Mouse (Mus musculus): ENCODE data around the gene Nwd1. TPM values are rescaled to one million over a fixed set of nuclear protein-coding genes. Genes with fewer than 3 reads are reported as not detected.
A peak's percentile ranks its signal among the peaks of the same experiment; 100 is the strongest.

Nwd1 gene
- polyA plus RNA-seq, 1 experiment from 2014 or later: 2.7 TPM

DNA sequence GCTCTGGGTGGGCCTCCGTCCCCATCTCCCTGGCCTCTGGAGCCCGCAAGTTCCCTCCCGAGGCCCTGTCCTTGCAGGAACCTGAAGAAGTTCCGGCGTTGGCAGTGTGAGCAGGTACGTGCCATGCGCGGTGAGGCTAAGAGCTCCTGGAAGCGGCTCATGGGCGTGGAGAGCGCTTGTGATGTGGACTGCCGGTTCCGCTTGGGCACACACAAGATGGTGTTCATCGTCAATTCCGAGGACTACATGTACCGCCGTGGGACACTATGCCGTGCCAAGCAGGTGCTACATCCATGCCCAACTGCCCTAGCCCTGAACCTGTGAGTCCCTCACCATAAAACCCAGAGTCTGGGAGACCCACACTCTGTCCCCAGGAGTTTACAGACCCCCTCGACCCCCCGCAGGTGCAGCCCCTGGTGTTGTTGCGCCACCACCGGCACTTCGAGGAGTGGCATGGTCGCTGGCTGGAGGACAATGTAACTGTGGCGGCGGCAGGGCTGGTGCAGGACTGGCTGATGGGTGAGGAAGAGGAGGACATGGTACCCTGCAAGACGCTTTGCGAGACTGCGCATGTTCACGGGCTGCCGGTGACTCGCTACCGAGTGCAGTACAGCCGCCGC lies 110.4 kb downstream of the Nwd1 start:
- H3K4me2 ChIP-seq (replicated peaks): no peak overlapping the region
- H3K4me3 ChIP-seq (replicated peaks; ENCODE audit: low read length): no peak overlapping the region
- DNase-seq (ENCODE audit: low spot score): no peak
- no peak for ATAC-seq (ENCODE audit: low FRiP score)
- no peak overlapping the region for H3K9ac ChIP-seq
- no peaks in the 10 kb centered on the region for H3K9me3 ChIP-seq (ENCODE audit: control insufficient read depth, low read length)
- H3K27ac ChIP-seq: no peak overlapping the region
- peaks cover 68% of the 10 kb centered on the region for H3K36me3 ChIP-seq (replicated peaks; ENCODE audit: control insufficient read depth, insufficient read depth)
- H3K27me3 ChIP-seq (ENCODE audit: control insufficient read depth, insufficient read depth, low read length): no peaks in the 10 kb centered on the region
- WGBS: 98% methylated on average over 35 of the region's 35 CpGs
- no peaks in the 10 kb centered on the region for H3K4me1 ChIP-seq (replicated peaks; ENCODE audit: control insufficient read depth, insufficient read depth, low read length)

DNA sequence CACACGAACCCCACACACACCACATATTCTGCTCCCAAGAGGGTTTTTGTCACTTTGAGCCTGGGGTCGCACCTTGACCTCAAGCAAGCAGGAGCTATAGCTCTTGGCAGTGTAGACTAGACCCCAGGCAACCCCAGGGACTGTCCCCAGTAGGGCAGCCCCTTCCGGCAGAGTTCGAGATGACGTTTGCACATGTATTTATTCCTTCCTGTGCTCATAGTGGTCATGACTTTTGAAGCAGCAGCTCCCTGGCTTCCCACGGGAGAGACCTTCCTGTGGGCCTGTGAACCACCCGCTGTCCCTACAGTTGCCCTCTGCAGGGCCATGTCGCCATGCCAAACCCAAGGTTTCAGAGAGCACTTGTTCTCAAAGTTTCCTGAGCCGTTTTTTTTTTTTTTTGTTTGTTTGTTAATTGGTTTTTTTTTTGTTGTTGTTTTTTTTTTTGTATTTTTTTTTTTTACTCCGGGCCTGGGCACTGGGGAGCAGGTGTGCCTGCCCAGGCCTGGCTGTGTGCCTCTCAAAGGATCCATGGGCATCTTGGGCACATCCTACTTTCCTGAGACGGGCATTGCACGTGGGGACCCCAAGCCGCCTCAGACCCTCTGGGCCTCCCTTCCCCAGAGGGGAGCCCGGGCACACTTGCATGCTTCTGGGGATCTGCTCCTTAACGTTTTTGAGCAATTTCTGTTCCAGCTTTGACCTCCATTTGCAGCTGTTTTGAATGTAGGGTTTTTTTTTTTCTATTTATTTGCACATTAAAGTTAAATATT lies 111.1 kb downstream of the Nwd1 start:
- Histone ChIP-seq H3K9me3 (ENCODE audit: control insufficient read depth, low read length) (no peaks in the 10 kb centered on the region), H3K27me3 (ENCODE audit: control insufficient read depth, insufficient read depth, low read length) (no peaks in the 10 kb centered on the region), H3K36me3 (replicated peaks; ENCODE audit: control insufficient read depth, insufficient read depth) (peaks cover 61% of the 10 kb centered on the region), H3K4me3 (replicated peaks; ENCODE audit: low read length) (no peak overlapping the region), H3K27ac (no peak overlapping the region), H3K4me1 (replicated peaks; ENCODE audit: control insufficient read depth, insufficient read depth, low read length) (no peaks in the 10 kb centered on the region), H3K9ac (no peak overlapping the region), H3K4me2 (replicated peaks) (no peak overlapping the region)
- ATAC-seq (ENCODE audit: low FRiP score) (no peak), DNase-seq (ENCODE audit: low spot score) (no peak)
- 93% methylated on average over 15 of the region's 15 CpGs for WGBS

DNA sequence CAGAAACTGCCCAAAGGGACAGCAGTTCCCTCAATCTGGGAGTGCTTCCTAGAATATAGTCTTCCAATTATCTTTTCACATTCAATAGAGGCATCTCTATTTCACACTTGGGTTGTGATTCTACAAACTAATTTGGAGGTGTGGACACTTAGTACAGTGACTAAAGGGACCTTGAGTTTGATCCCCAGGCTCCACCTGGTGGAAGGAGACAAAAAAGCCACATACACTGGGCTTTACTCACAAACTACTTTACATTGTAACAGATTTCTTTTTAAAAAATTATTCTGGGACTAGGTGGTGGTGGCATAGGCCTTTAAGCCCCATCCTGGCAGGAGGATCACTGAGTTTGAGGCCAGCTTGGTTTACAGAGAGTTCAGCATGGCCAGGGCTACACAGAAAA lies 111.8 kb downstream of the Nwd1 start:
- Histone ChIP-seq H3K27ac (no peak overlapping the region), H3K4me3 (replicated peaks; ENCODE audit: low read length) (no peak overlapping the region), H3K9me3 (ENCODE audit: control insufficient read depth, low read length) (no peaks in the 10 kb centered on the region), H3K36me3 (replicated peaks; ENCODE audit: control insufficient read depth, insufficient read depth) (peaks cover 54% of the 10 kb centered on the region), H3K9ac (no peak overlapping the region), H3K4me1 (replicated peaks; ENCODE audit: control insufficient read depth, insufficient read depth, low read length) (no peaks in the 10 kb centered on the region), H3K4me2 (replicated peaks) (no peak overlapping the region), H3K27me3 (ENCODE audit: control insufficient read depth, insufficient read depth, low read length) (no peaks in the 10 kb centered on the region)
- DNase-seq (ENCODE audit: low spot score) (no peak), ATAC-seq (ENCODE audit: low FRiP score) (no peak)

DNA sequence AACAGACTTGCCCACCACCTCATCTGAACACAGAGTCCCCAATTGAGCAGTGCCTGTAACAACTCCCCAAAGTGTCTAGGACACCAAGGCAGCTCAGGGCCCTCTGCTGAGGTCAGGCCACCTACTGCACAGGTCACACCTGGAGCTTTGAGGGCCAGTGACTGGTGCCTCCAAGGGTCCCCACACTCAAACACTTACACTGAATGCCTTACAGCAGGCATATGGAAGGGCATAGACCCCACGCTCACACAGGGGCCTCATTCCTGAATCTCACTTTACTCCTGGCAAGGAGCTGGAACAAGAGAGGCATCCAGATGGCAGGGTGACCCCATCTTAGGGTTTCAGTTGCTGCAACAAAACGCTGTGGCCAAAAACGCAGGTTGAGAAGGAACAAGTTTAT lies 113.7 kb downstream of the Nwd1 start:
- Histone ChIP-seq H3K4me1 (replicated peaks; ENCODE audit: control insufficient read depth, insufficient read depth, low read length) (no peaks in the 10 kb centered on the region), H3K4me2 (replicated peaks) (no peak overlapping the region), H3K27ac (no peak overlapping the region), H3K27me3 (ENCODE audit: control insufficient read depth, insufficient read depth, low read length) (no peaks in the 10 kb centered on the region), H3K9ac (no peak overlapping the region), H3K4me3 (replicated peaks; ENCODE audit: low read length) (no peak overlapping the region), H3K9me3 (ENCODE audit: control insufficient read depth, low read length) (no peaks in the 10 kb centered on the region), H3K36me3 (replicated peaks; ENCODE audit: control insufficient read depth, insufficient read depth) (peaks cover 39% of the 10 kb centered on the region)
- no peak for ATAC-seq (ENCODE audit: low FRiP score)
- DNase-seq (ENCODE audit: low spot score): no peak
- 91% methylated on average over 3 of the region's 3 CpGs for WGBS

DNA sequence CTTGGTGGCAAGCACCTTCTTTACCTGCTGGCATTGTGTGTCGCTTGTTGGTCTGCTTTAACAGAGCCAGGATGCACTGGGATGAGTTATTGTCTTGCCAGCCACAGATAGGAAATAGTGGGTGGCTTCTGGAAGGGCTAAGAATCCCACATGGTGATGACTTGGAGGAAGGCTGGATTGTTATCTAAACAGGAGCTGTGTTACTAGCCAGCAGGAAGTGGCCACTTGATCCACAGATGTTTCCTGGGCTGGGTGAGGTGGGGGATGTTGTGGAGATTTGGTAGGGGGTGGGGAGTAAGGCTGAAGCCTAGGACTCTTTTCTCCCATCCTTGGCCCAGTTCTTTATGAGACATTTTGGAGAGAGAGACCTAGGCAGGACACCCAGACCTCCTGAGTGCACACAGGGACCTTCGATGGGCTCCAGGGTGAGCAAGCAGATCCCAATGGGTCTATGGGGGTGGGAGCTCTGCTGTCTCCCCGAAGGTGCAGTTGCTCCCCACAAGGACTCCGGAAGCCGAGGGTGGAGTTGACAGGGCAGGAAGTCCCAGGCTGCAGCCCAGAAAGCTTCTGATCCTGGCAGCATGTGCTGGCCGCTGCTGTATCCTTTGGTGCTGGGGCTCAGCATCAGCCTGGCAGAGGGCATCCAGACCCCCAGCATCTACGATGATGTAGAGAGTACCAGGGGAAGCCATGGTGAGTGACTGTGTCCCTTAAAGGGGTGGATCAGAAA lies 115.0 kb downstream of the Nwd1 start, which contains the start of gene F2rl3:
Gene F2rl3 (plus strand): TSS at position 559 of the 730 bp plus-strand sequence.
- H3K27me3 ChIP-seq (ENCODE audit: control insufficient read depth, insufficient read depth, low read length): no peaks in the 10 kb centered on the region
- no peak within 1 kb of the TSS for H3K27ac ChIP-seq
- no peaks in the 10 kb centered on the region for H3K9me3 ChIP-seq (ENCODE audit: control insufficient read depth, low read length)
- 82% methylated on average over 7 of the region's 7 CpGs for WGBS
- peaks cover 26% of the 10 kb centered on the region for H3K36me3 ChIP-seq (replicated peaks; ENCODE audit: control insufficient read depth, insufficient read depth)
- no peak within 1 kb of the TSS for H3K4me2 ChIP-seq (replicated peaks)
- no peaks in the 10 kb centered on the region for H3K4me1 ChIP-seq (replicated peaks; ENCODE audit: control insufficient read depth, insufficient read depth, low read length)
- H3K9ac ChIP-seq: no peak within 1 kb of the TSS
- no peak for ATAC-seq (ENCODE audit: low FRiP score)
- no peak for DNase-seq (ENCODE audit: low spot score)
- no peak within 1 kb of the TSS for H3K4me3 ChIP-seq (replicated peaks; ENCODE audit: low read length)

DNA sequence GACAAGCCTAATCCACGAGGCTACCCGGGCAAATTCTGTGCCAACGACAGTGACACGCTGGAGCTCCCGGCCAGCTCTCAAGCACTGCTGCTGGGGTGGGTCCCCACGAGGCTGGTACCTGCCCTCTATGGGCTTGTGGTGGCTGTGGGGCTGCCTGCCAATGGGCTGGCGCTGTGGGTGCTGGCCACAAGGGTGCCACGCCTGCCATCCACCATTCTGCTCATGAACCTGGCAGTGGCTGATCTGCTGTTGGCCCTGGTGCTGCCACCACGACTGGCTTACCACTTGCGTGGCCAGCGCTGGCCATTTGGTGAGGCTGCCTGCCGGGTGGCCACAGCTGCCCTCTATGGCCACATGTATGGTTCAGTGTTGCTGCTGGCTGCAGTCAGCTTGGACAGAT lies 115.8 kb downstream of the Nwd1 start:
- H3K9ac ChIP-seq: no peak overlapping the region
- no peaks in the 10 kb centered on the region for H3K9me3 ChIP-seq (ENCODE audit: control insufficient read depth, low read length)
- peaks cover 18% of the 10 kb centered on the region for H3K36me3 ChIP-seq (replicated peaks; ENCODE audit: control insufficient read depth, insufficient read depth)
- ATAC-seq (ENCODE audit: low FRiP score) (no peak), DNase-seq (ENCODE audit: low spot score) (no peak)
- no peak overlapping the region for H3K27ac ChIP-seq
- 93% methylated on average over 12 of the region's 12 CpGs for WGBS
- no peaks in the 10 kb centered on the region for H3K4me1 ChIP-seq (replicated peaks; ENCODE audit: control insufficient read depth, insufficient read depth, low read length)
- no peak overlapping the region for H3K4me3 ChIP-seq (replicated peaks; ENCODE audit: low read length)
- no peaks in the 10 kb centered on the region for H3K27me3 ChIP-seq (ENCODE audit: control insufficient read depth, insufficient read depth, low read length)
- H3K4me2 ChIP-seq (replicated peaks): no peak overlapping the region

DNA sequence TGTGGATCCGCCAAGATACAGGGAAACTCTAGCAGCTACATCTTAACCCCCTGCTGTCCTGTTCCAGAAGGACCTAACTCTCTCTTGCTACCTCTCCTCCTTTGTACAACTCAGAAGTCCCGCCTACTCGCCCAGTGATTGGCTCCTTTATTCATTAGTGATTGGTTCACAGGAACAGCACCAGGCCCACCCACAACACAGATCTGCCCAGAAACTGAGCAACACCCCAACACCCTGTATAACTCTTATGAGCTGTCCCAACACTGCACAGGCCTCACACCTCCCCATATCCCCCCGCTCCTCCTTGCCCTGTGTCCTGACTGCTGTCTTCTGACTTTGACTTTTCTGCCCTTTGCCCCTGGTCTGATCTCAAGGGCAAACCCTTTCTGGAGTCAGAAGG lies 119.2 kb downstream of the Nwd1 start:
- H3K4me2 ChIP-seq (replicated peaks): no peak overlapping the region
- no peaks in the 10 kb centered on the region for H3K4me1 ChIP-seq (replicated peaks; ENCODE audit: control insufficient read depth, insufficient read depth, low read length)
- ATAC-seq (ENCODE audit: low FRiP score) (0 out of 2 replicates have a peak, but pooled peaks have one; percentile 31), DNase-seq (ENCODE audit: low spot score) (no peak)
- H3K27me3 ChIP-seq (ENCODE audit: control insufficient read depth, insufficient read depth, low read length): no peaks in the 10 kb centered on the region
- no peaks in the 10 kb centered on the region for H3K36me3 ChIP-seq (replicated peaks; ENCODE audit: control insufficient read depth, insufficient read depth)
- H3K9me3 ChIP-seq (ENCODE audit: control insufficient read depth, low read length): no peaks in the 10 kb centered on the region
- no peak overlapping the region for H3K4me3 ChIP-seq (replicated peaks; ENCODE audit: low read length)
- H3K9ac ChIP-seq: no peak overlapping the region
- WGBS: 74% methylated on average over 4 of the region's 4 CpGs
- H3K27ac ChIP-seq: no peak overlapping the region

DNA sequence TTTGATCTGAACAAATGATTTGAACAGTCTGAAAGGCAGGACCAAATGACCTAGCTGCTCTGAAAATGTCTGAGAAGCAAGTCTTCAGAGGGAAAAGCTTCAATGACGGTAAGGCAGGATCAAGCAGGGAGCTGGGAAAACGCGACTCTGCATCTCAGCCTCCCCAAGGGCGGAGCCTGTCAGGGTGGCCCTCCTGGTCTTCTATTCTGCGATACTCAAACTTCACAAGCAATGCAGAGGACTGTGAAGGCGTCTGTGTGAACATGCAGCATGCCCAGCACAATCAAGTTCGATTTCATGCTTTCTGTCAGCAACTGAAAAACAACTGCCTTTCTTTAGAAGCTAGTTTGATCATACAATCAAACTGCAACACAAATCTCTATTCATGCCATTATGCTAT lies 120.3 kb downstream of the Nwd1 start:
- no peaks in the 10 kb centered on the region for H3K36me3 ChIP-seq (replicated peaks; ENCODE audit: control insufficient read depth, insufficient read depth)
- ATAC-seq (ENCODE audit: low FRiP score) (no peak), DNase-seq (ENCODE audit: low spot score) (no peak)
- 19% methylated on average over 7 of the region's 7 CpGs for WGBS
- H3K4me1 ChIP-seq (replicated peaks; ENCODE audit: control insufficient read depth, insufficient read depth, low read length): no peaks in the 10 kb centered on the region
- H3K9ac ChIP-seq: no peak overlapping the region
- no peak overlapping the region for H3K27ac ChIP-seq
- H3K9me3 ChIP-seq (ENCODE audit: control insufficient read depth, low read length): no peaks in the 10 kb centered on the region
- H3K4me2 ChIP-seq (replicated peaks): no peak overlapping the region
- H3K4me3 ChIP-seq (replicated peaks; ENCODE audit: low read length): no peak overlapping the region
- H3K27me3 ChIP-seq (ENCODE audit: control insufficient read depth, insufficient read depth, low read length): no peaks in the 10 kb centered on the region

All from hindbrain, embryonic 14.5 days (tissue).